In genomic region chr19:3980309-3980708, GRCm38 (mm10) we compare ENCODE assay signal across 8 mouse cellular contexts. TPM values are rescaled to one million over a fixed set of nuclear protein-coding genes. Genes with fewer than 3 reads are reported as not detected.
DNase-seq lines count a peak whose midpoint lies in the region; ATAC-seq and TF ChIP-seq lines count a peak whose summit lies in the region.

No protein-coding gene starts in this region.

- no peak overlapping the region for H3K4me3 ChIP-seq in MEL (ENCODE audit: control insufficient read depth in 1 of 2, insufficient read depth in 1 of 2, low read depth in 2 of 2, low read length in 2 of 2)
- H3K4me3 ChIP-seq in forebrain, embryonic 14.5 days (ENCODE audit: low read depth, low read length) = no peak overlapping the region
- H3K4me3 ChIP-seq in hindbrain, embryonic 13.5 days = no peak overlapping the region
- H3K4me3 ChIP-seq in lung, embryonic 15.5 days = no peak overlapping the region
- H3K4me3 ChIP-seq in thymus, adult 2 months (ENCODE audit: control insufficient read depth, insufficient read depth, low read length) = no peak overlapping the region

- 16% methylated on average over 4 of the region's 4 CpGs for WGBS in forebrain, embryonic 14.5 days
- WGBS in hindbrain, embryonic 13.5 days = 18% methylated on average over 4 of the region's 4 CpGs
- WGBS in lung, embryonic 15.5 days = 9% methylated on average over 4 of the region's 4 CpGs
- WGBS in thymus, adult 2 months = 13% methylated on average over 4 of the region's 4 CpGs

- no peak for TF ChIP-seq EP300 in MEL (IDR thresholded peaks at IDR 0.05; ENCODE audit: low read depth in 1 of 2, low read length in 2 of 2)

- H3K36me3 ChIP-seq in MEL (ENCODE audit: control insufficient read depth in 1 of 2, insufficient read depth in 2 of 2, low read length in 2 of 2) = no peaks in the 10 kb centered on the region
- no peaks in the 10 kb centered on the region for H3K36me3 ChIP-seq in forebrain, embryonic 14.5 days (ENCODE audit: control insufficient read depth, insufficient read depth, low read length)
- H3K36me3 ChIP-seq in hindbrain, embryonic 13.5 days = no peaks in the 10 kb centered on the region
- H3K36me3 ChIP-seq in lung, embryonic 15.5 days = no peaks in the 10 kb centered on the region
- no peaks in the 10 kb centered on the region for H3K36me3 ChIP-seq in thymus, adult 2 months (ENCODE audit: control insufficient read depth, insufficient read depth, low read length)

- no peaks in the 10 kb centered on the region for H3K79me2 ChIP-seq in MEL (ENCODE audit: control insufficient read depth, insufficient read depth, low read length, poor library complexity)

- no peaks in the 10 kb centered on the region for H3K4me1 ChIP-seq in MEL (ENCODE audit: control insufficient read depth in 1 of 2, insufficient read depth in 2 of 2, low read length in 2 of 2)
- no peaks in the 10 kb centered on the region for H3K4me1 ChIP-seq in forebrain, embryonic 14.5 days (ENCODE audit: control insufficient read depth, insufficient read depth, low read length)
- H3K4me1 ChIP-seq in hindbrain, embryonic 13.5 days (replicated peaks) = peaks cover 26% of the 10 kb centered on the region
- peaks cover 5% of the 10 kb centered on the region; the same call in 1 of the 2 replicates for H3K4me1 ChIP-seq in lung, embryonic 15.5 days
- peaks cover 8% of the 10 kb centered on the region for H3K4me1 ChIP-seq in thymus, adult 2 months (replicated peaks; ENCODE audit: control insufficient read depth, insufficient read depth, low read length)

- no peaks in the 10 kb centered on the region; a peak in 1 of 4 replicates for H3K27me3 ChIP-seq in MEL (ENCODE audit: control insufficient read depth in 1 of 2, insufficient read depth in 2 of 2, low read length in 2 of 2)
- no peaks in the 10 kb centered on the region for H3K27me3 ChIP-seq in forebrain, embryonic 14.5 days (replicated peaks; ENCODE audit: control insufficient read depth, insufficient read depth, low read length)
- H3K27me3 ChIP-seq in hindbrain, embryonic 13.5 days = no peaks in the 10 kb centered on the region
- H3K27me3 ChIP-seq in lung, embryonic 15.5 days = no peaks in the 10 kb centered on the region
- H3K27me3 ChIP-seq in thymus, adult 2 months (ENCODE audit: control insufficient read depth, insufficient read depth, low read length) = no peaks in the 10 kb centered on the region

- H3K27ac ChIP-seq in MEL (ENCODE audit: control insufficient read depth, low read depth, low read length) = no peak overlapping the region
- no peak overlapping the region for H3K27ac ChIP-seq in forebrain, embryonic 14.5 days (ENCODE audit: low read depth, low read length)
- no peak overlapping the region for H3K27ac ChIP-seq in hindbrain, embryonic 13.5 days
- H3K27ac ChIP-seq in lung, embryonic 15.5 days = no peak overlapping the region
- H3K27ac ChIP-seq in thymus, adult 2 months (ENCODE audit: control insufficient read depth, insufficient read depth, low read length) = no peak overlapping the region

- TF ChIP-seq CTCF in MEL (IDR thresholded peaks at IDR 0.05 in 2 of 3, conservative IDR thresholded peaks at IDR 0.05 in 1 of 3; ENCODE audit: control insufficient read depth in 1 of 3, insufficient read depth in 1 of 3, low read depth in 2 of 3, low read length in 3 of 3, poor library complexity in 1 of 3, severe bottlenecking in 1 of 3) = peak; percentile 47 to 96 (median 83)
- TF ChIP-seq CTCF in thymus, adult 2 months (IDR thresholded peaks at IDR 0.05; ENCODE audit: borderline replicate concordance, control insufficient read depth, extremely low read depth, insufficient read depth, low read length, poor library complexity) = no peak

- H3K4me2 ChIP-seq in forebrain, embryonic 14.5 days (ENCODE audit: low read length) = no peak overlapping the region
- H3K4me2 ChIP-seq in hindbrain, embryonic 13.5 days = no peak overlapping the region
- no peak overlapping the region for H3K4me2 ChIP-seq in lung, embryonic 15.5 days

- TF ChIP-seq POLR2A in MEL (IDR thresholded peaks at IDR 0.05; ENCODE audit: control insufficient read depth in 1 of 2, insufficient read depth in 1 of 2, low read depth in 1 of 2, low read length in 2 of 2, poor library complexity in 1 of 2) = no peak
- TF ChIP-seq POLR2A in thymus, adult 2 months (IDR thresholded peaks at IDR 0.05; ENCODE audit: control insufficient read depth, extremely low read depth, insufficient read depth, low read length, poor library complexity) = no peak

- DNase-seq in MEL (ENCODE audit: low read depth, low spot score) = peak; percentile 86
- peak; percentile 81 for DNase-seq in c-Kit-positive CD71-positive TER-119-positive erythroid progenitor cells, embryonic 14.5 days (ENCODE audit: low spot score)
- peak; percentile 91 for DNase-seq in forebrain, embryonic 14.5 days (ENCODE audit: low spot score)
- peak; percentile 85 for DNase-seq in layer of hippocampus, adult 9-11 months
- DNase-seq in ovary, postnatal 10 days (ENCODE audit: low spot score) = peak; percentile 42
- DNase-seq in thymus, adult 2 months = peak; percentile 84

- no peak overlapping the region for H3K9ac ChIP-seq in MEL (ENCODE audit: control insufficient read depth, low read depth, low read length, poor library complexity, severe bottlenecking)
- H3K9ac ChIP-seq in forebrain, embryonic 14.5 days (ENCODE audit: low read length) = no peak overlapping the region
- no peak overlapping the region for H3K9ac ChIP-seq in hindbrain, embryonic 13.5 days
- H3K9ac ChIP-seq in lung, embryonic 15.5 days = no peak overlapping the region

- H3K9me3 ChIP-seq in MEL (replicated peaks; ENCODE audit: insufficient read depth, low read length) = no peaks in the 10 kb centered on the region
- H3K9me3 ChIP-seq in forebrain, embryonic 14.5 days (replicated peaks; ENCODE audit: control insufficient read depth, low read length) = no peaks in the 10 kb centered on the region
- H3K9me3 ChIP-seq in hindbrain, embryonic 13.5 days = no peaks in the 10 kb centered on the region
- no peaks in the 10 kb centered on the region for H3K9me3 ChIP-seq in lung, embryonic 15.5 days

- peak; percentile 73 for ATAC-seq in forebrain, embryonic 14.5 days
- ATAC-seq in hindbrain, embryonic 13.5 days (ENCODE audit: low FRiP score) = peak; percentile 61
- ATAC-seq in lung, embryonic 15.5 days (ENCODE audit: borderline replicate concordance, extremely low read depth, low FRiP score, low TSS enrichment) = peak; percentile 65

- peak; percentile 93 for TF ChIP-seq RAD21 in MEL (IDR thresholded peaks at IDR 0.05; ENCODE audit: low read depth, low read length)

TF ChIP-seq in MEL, 35 proteins besides CTCF, POLR2A, EP300 and RAD21 (continues in another document):
- TF ChIP-seq ZNF384 (IDR thresholded peaks at IDR 0.05; ENCODE audit: low read depth, low read length) = no peak
- TF ChIP-seq TCF12 (IDR thresholded peaks at IDR 0.05; ENCODE audit: low read depth, low read length) = no peak
- TF ChIP-seq NELFE (IDR thresholded peaks at IDR 0.05; ENCODE audit: low read depth, low read length) = no peak
- TF ChIP-seq SMC3 (IDR thresholded peaks at IDR 0.05; ENCODE audit: low read depth, low read length) = peak; percentile 91

RNA-seq across cellular contexts. Expression of gene Acy3, which starts 6.1 kb away (rescaled TPM):
- total RNA-seq in MEL (2012; rRNA removed) = 3.3 and 5.9 TPM in 2 replicates
- 10 to 100 TPM in 1 of 2 experiments, not detected in 1; 12.1 TPM for polyA plus RNA-seq in MEL (2012; ENCODE audit: insufficient read depth in 1 of 2, insufficient read length in 2 of 2, low read depth in 1 of 2, low replicate concordance in 2 of 2, missing spikeins in 1 of 2)
- polyA plus RNA-seq in forebrain, embryonic 14.5 days (2014; fragmentation: Nextera tagmentation; extraction: Ambion mirVana) = 1.8 and 2.3 TPM in 2 replicates
- polyA plus RNA-seq in hindbrain, embryonic 13.5 days (2015; fragmentation: Nextera tagmentation; extraction: Ambion mirVana) = 2.3 TPM in 2 replicates
- 11.1 and 12.5 TPM in 2 replicates for polyA plus RNA-seq in lung, embryonic 15.5 days (2015; fragmentation: Nextera tagmentation; extraction: Ambion mirVana)
- 12.0 and 14.9 TPM in 2 replicates for polyA plus RNA-seq in thymus, adult 2 months (2012; rRNA removed)

RNA-seq across cellular contexts. Expression of gene Aldh3b2, which starts 8.2 kb away (rescaled TPM):
- not detected in 2 replicates for total RNA-seq in MEL (2012; rRNA removed)
- polyA plus RNA-seq in MEL (2012; ENCODE audit: insufficient read depth in 1 of 2, insufficient read length in 2 of 2, low read depth in 1 of 2, low replicate concordance in 2 of 2, missing spikeins in 1 of 2) = not detected
- 0.36 and 0.42 TPM in 2 replicates for polyA plus RNA-seq in forebrain, embryonic 14.5 days (2014; fragmentation: Nextera tagmentation; extraction: Ambion mirVana)
- 0.22 and 0.32 TPM in 2 replicates for polyA plus RNA-seq in hindbrain, embryonic 13.5 days (2015; fragmentation: Nextera tagmentation; extraction: Ambion mirVana)
- polyA plus RNA-seq in lung, embryonic 15.5 days (2015; fragmentation: Nextera tagmentation; extraction: Ambion mirVana) = 1.3 and 1.5 TPM in 2 replicates
- 7.0 and 7.2 TPM in 2 replicates for polyA plus RNA-seq in thymus, adult 2 months (2012; rRNA removed)

RNA-seq across cellular contexts. Expression of gene Tbx10, which starts 12.2 kb away (rescaled TPM):
- not detected in 2 replicates for total RNA-seq in MEL (2012; rRNA removed)
- not detected for polyA plus RNA-seq in MEL (2012; ENCODE audit: insufficient read depth in 1 of 2, insufficient read length in 2 of 2, low read depth in 1 of 2, low replicate concordance in 2 of 2, missing spikeins in 1 of 2)
- polyA plus RNA-seq in forebrain, embryonic 14.5 days (2014; fragmentation: Nextera tagmentation; extraction: Ambion mirVana) = not detected in 2 replicates
- 0.32 and 1.2 TPM in 2 replicates for polyA plus RNA-seq in hindbrain, embryonic 13.5 days (2015; fragmentation: Nextera tagmentation; extraction: Ambion mirVana)
- polyA plus RNA-seq in lung, embryonic 15.5 days (2015; fragmentation: Nextera tagmentation; extraction: Ambion mirVana) = not detected in 2 replicates
- 0.15 and 0.20 TPM in 2 replicates for polyA plus RNA-seq in thymus, adult 2 months (2012; rRNA removed)

RNA-seq across cellular contexts. Expression of gene Nudt8, which starts 20.1 kb away (rescaled TPM):
- 64.8 and 71.5 TPM in 2 replicates for total RNA-seq in MEL (2012; rRNA removed)
- 10 to 100 TPM in 1 of 2 experiments, not detected in 1; 58.1 TPM for polyA plus RNA-seq in MEL (2012; ENCODE audit: insufficient read depth in 1 of 2, insufficient read length in 2 of 2, low read depth in 1 of 2, low replicate concordance in 2 of 2, missing spikeins in 1 of 2)
- 35.6 and 41.1 TPM in 2 replicates for polyA plus RNA-seq in forebrain, embryonic 14.5 days (2014; fragmentation: Nextera tagmentation; extraction: Ambion mirVana)
- polyA plus RNA-seq in hindbrain, embryonic 13.5 days (2015; fragmentation: Nextera tagmentation; extraction: Ambion mirVana) = 22.3 and 27.5 TPM in 2 replicates
- polyA plus RNA-seq in lung, embryonic 15.5 days (2015; fragmentation: Nextera tagmentation; extraction: Ambion mirVana) = 25.9 and 28.0 TPM in 2 replicates
- polyA plus RNA-seq in thymus, adult 2 months (2012; rRNA removed) = 23.6 and 24.9 TPM in 2 replicates

RNA-seq across cellular contexts. Expression of gene Gm49405, which starts 20.1 kb away (rescaled TPM):
- total RNA-seq in MEL (2012; rRNA removed) = 1.8 and 3.6 TPM in 2 replicates
- polyA plus RNA-seq in MEL (2012; ENCODE audit: insufficient read depth in 1 of 2, insufficient read length in 2 of 2, low read depth in 1 of 2, low replicate concordance in 2 of 2, missing spikeins in 1 of 2) = 1 to 10 TPM in 1 of 2 experiments, not detected in 1; 5.7 TPM
- 2.2 and 3.8 TPM in 2 replicates for polyA plus RNA-seq in forebrain, embryonic 14.5 days (2014; fragmentation: Nextera tagmentation; extraction: Ambion mirVana)
- 5.2 and 5.3 TPM in 2 replicates for polyA plus RNA-seq in hindbrain, embryonic 13.5 days (2015; fragmentation: Nextera tagmentation; extraction: Ambion mirVana)
- 2.3 and 2.4 TPM in 2 replicates for polyA plus RNA-seq in lung, embryonic 15.5 days (2015; fragmentation: Nextera tagmentation; extraction: Ambion mirVana)
- polyA plus RNA-seq in thymus, adult 2 months (2012; rRNA removed) = 3.7 and 5.3 TPM in 2 replicates
